Mouse (Mus musculus) kidney, postnatal 0 days (tissue): ENCODE data around the gene Med27. TPM values are rescaled to one million over a fixed set of nuclear protein-coding genes. Genes with fewer than 3 reads are reported as not detected.

Experiments used
- ATAC-seq: fragments of 200-750 bp; cut with Nextera tagmentation; replicated peaks from 2 replicates; pipeline ENCODE4 v1.8.0; 2017; ENCODE audit warnings: low read depth, moderate number of reproducible peaks, moderate TSS enrichment, moderate library complexity; ENCODE audit not compliant: low FRiP score
- DNase-seq: peaks from one replicate; pipeline ENCODE4 v3.0.0-alpha.2; 2016; ENCODE audit warnings: low spot score
- H3K27ac ChIP-seq: fragments of 300-500 bp; sonication (generic); 2 replicates; pipeline ENCODE4 v1.5.1; 2014; ENCODE audit warnings: mild to moderate bottlenecking
- H3K27me3 ChIP-seq: fragments of 300-500 bp; sonication (generic); 2 replicates; pipeline ENCODE4 v1.6.1; 2014; ENCODE audit warnings: low read length, mixed read lengths; ENCODE audit not compliant: insufficient read depth
- H3K36me3 ChIP-seq: fragments of 300-500 bp; sonication (generic); 2 replicates; pipeline ENCODE4 v1.6.1; 2014; ENCODE audit warnings: low read length, mixed read lengths; ENCODE audit not compliant: insufficient read depth
- H3K4me1 ChIP-seq: fragments of 300-500 bp; sonication (generic); replicated peaks from 2 replicates; pipeline ENCODE4 v1.6.1; 2014; ENCODE audit warnings: antibody characterized with exemption, low read length, mixed read lengths; ENCODE audit not compliant: insufficient read depth
- H3K4me2 ChIP-seq: fragments of 300-500 bp; sonication (generic); 2 replicates; pipeline ENCODE4 v1.6.1; 2014; ENCODE audit warnings: mild to moderate bottlenecking, low read length, moderate library complexity, mixed read lengths
- H3K4me3 ChIP-seq: fragments of 300-500 bp; sonication (generic); replicated peaks from 2 replicates; pipeline ENCODE4 v1.5.1; 2014; ENCODE audit warnings: low read depth, low read length
- H3K9ac ChIP-seq: fragments of 300-500 bp; sonication (generic); 2 replicates; pipeline ENCODE4 v1.6.1; 2014; ENCODE audit warnings: low read depth, low read length
- H3K9me3 ChIP-seq: fragments of 300-500 bp; sonication (generic); replicated peaks from 2 replicates; pipeline ENCODE4 v1.6.1; 2016; ENCODE audit warnings: low read length, inconsistent platforms, mixed read lengths
- CTCF ChIP-seq: IDR thresholded peaks from 2 replicates; pipeline ENCODE4 v1.5.1; 2016; ENCODE audit warnings: antibody characterized with exemption, low read depth, mild to moderate bottlenecking, moderate library complexity
- WGBS: fragments of 180-500 bp; shearing (Covaris S2); extraction: QIAGEN DNeasy Blood & Tissue Kit; methylation state at CpG from one replicate; pipeline ENCODE4 v1.1.7; 2014; 5-methylcytosine and 5-hydroxymethylcytosine counted together
- polyA plus RNA-seq: library from polyadenylated mRNA; unstranded; fragments of >200 nt; fragmentation: Nextera tagmentation; extraction: Ambion mirVana; gene quantifications from 2 replicates; pipeline ENCODE4 v1.2.1, GENCODE M21; 2015

The Med27 gene
- polyA plus RNA-seq, 1 experiment from 2014 or later, result 38.1 TPM

DNA sequence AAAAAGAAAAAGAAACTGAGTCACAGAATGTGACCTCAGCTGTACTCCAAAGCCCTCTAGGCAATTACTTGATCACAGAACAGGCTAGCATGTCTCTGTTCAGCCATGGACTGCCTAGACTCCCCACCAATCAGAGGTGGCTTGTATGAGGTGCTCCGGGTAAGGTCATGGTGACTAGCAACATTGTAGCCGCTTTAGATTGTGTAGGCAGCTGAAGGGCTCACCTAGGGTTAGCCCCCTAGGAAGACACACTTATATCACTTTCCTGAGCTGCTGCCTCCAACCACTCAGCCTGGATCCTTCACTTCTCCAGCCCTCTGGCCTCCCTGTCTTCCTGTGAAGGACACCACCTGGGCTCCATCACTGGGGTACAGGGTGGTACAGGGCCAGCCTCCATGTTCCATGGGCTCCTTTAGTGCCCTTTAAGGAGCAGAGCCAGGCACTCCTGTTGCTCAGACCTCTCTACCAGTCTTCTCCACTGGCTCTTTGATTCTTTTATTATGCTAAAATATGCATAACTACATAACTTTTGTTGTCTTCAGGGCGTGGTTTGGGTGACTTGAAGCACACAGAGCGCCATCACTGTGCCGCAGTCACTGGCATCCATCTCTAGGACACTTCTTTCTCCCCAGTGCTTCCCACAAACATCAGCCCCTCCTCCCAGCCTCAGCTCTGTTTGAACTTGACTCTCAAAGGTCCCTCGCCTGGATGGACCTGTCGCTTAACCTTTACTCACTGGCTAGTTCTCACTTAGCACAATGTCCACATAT is 205.4 kb downstream of the Med27 start:
- 76% methylated on average over 7 of the region's 7 CpGs for WGBS
- DNase-seq (no peak), ATAC-seq (no peak)
- H3K36me3 ChIP-seq, result no peaks in the 10 kb centered on the region
- H3K9me3 ChIP-seq, result no peaks in the 10 kb centered on the region
- 0 out of 2 replicates have a peak, but pooled peaks cover 4% of the 10 kb centered on the region for H3K27me3 ChIP-seq
- H3K4me1 ChIP-seq, result no peaks in the 10 kb centered on the region
- no peak overlapping the region for H3K27ac ChIP-seq
- TF ChIP-seq CTCF, result no peak
- H3K9ac ChIP-seq, result no peak overlapping the region
- no peak overlapping the region for H3K4me2 ChIP-seq
- no peak overlapping the region for H3K4me3 ChIP-seq

DNA sequence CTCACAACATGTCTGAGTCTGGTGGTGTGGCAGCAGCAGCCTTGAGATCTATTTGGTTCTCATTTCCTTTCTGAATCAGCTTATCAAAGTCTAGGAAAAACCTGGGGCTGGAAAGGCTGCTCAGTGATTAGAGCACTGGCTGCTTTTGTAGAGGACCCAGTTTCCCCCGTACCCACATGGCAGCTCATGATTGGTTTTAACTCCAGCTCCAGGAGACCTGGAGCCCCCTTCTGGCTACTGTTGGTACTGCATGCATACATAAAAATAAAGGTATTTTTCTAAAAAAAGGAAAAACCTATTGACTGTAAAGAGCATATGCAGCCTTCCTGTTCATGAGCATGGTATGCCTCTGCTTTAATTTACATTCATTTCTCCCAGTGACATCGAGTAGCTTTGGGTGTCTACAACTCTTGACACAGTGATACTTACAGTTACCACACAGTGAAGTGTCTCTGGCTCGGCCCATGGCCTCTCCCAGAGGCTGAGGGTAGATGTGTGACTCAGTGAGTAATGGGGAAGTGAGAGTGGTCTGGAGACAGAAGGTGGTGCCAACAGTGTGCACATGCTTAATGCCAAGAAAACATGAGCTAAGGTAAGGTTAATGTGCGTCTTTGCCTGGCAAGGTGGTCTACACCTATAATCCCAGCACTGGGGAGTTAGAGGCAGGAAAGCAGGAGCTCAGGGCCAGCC is 207.5 kb downstream of the Med27 start:
- 68% methylated on average over 4 of the region's 4 CpGs for WGBS
- H3K9me3 ChIP-seq, result no peaks in the 10 kb centered on the region
- H3K36me3 ChIP-seq, result no peaks in the 10 kb centered on the region
- DNase-seq (peak; percentile 62), ATAC-seq (no peak)
- H3K9ac ChIP-seq, result no peak overlapping the region
- H3K27me3 ChIP-seq, result 0 out of 2 replicates have a peak, but pooled peaks cover 4% of the 10 kb centered on the region
- peak; percentile 79 for TF ChIP-seq CTCF
- H3K4me3 ChIP-seq, result no peak overlapping the region
- no peak overlapping the region for H3K4me2 ChIP-seq
- H3K27ac ChIP-seq, result no peak overlapping the region
- no peaks in the 10 kb centered on the region for H3K4me1 ChIP-seq

DNA sequence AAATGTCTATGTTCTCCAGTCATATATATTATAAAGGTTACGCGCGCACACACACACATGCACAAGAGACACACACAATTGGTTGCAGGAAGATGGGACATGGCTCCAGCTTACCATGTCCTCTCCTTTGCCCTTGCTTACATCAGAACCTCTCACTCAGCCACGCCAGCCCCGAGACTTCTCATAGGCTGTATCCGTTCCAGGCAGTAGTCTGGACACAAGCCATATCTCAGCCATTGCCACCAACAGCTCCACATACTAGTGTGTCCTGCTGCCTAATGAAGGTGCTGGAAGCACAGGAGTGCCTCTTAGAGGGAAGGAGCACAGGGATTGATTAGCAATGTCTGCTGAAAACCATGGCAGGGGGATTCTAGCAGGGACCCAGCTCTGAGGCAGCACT is 211.9 kb downstream of the Med27 start:
- H3K4me1 ChIP-seq, result no peaks in the 10 kb centered on the region
- no peak for ATAC-seq

DNA sequence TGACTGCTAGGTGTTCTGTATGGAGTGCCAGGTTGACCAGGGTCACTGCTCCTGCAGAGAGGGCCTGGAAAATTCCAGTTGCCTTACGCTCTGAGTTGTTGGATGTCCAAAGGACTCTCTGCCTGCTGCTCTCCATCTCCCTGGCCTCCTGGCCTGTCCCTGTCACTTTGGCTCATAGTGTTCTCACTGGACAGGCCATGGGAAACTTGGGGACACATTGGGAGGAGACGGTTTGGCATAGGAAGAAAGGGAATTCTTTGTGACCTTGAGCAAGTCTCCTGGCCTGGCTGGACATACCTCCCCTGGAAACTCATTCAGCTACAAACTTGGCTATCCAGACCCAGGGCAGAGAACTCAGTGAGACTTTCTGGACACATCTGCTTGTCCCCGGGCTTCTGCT is 213.3 kb downstream of the Med27 start:
- no peaks in the 10 kb centered on the region for H3K27me3 ChIP-seq
- DNase-seq (no peak), ATAC-seq (no peak)
- H3K4me2 ChIP-seq, result no peak overlapping the region
- H3K4me3 ChIP-seq, result no peak overlapping the region
- no peaks in the 10 kb centered on the region for H3K9me3 ChIP-seq
- no peaks in the 10 kb centered on the region for H3K4me1 ChIP-seq
- H3K27ac ChIP-seq, result no peak overlapping the region
- TF ChIP-seq CTCF, result no peak
- no peak overlapping the region for H3K9ac ChIP-seq
- no peaks in the 10 kb centered on the region for H3K36me3 ChIP-seq
- WGBS, result 90% methylated on average over 3 of the region's 3 CpGs

More for the DNA sequence above, 211.9 kb downstream of the Med27 start:
- no peak for DNase-seq
- TF ChIP-seq CTCF, result no peak
- H3K27me3 ChIP-seq, result no peaks in the 10 kb centered on the region
- H3K9ac ChIP-seq, result no peak overlapping the region
- H3K9me3 ChIP-seq, result no peaks in the 10 kb centered on the region
- 85% methylated on average over 6 of the region's 6 CpGs for WGBS
- H3K36me3 ChIP-seq, result no peaks in the 10 kb centered on the region
- no peak overlapping the region for H3K4me2 ChIP-seq
- H3K4me3 ChIP-seq, result no peak overlapping the region
- H3K27ac ChIP-seq, result no peak overlapping the region

DNA sequence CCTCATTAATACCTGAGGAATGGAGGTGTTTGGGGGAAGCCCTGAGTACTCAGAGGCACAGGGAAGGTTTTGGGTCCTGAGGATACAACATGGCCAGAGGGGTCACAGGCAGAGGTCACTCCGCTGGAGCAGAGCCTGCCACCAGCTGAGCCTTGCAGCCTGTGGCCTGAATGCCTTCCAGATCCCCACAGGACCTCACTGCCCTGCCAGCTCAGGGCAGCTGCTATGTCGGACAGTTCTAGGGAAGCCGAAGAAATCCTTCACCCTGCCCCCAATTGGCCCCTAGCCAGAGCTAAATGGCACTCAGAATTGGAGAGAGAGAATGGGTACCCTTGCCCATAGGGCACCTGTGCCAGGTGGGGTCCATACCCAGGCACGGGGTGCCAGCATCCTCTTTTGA is 214.8 kb downstream of the Med27 start:
- ATAC-seq, result no peak
- H3K9ac ChIP-seq, result no peak overlapping the region
- TF ChIP-seq CTCF, result no peak
- 76% methylated on average over 4 of the region's 4 CpGs for WGBS
- no peak for DNase-seq
- no peaks in the 10 kb centered on the region for H3K4me1 ChIP-seq
- H3K36me3 ChIP-seq, result no peaks in the 10 kb centered on the region
- H3K4me2 ChIP-seq, result no peak overlapping the region
- H3K9me3 ChIP-seq, result no peaks in the 10 kb centered on the region
- no peak overlapping the region for H3K27ac ChIP-seq
- H3K4me3 ChIP-seq, result no peak overlapping the region
- no peaks in the 10 kb centered on the region for H3K27me3 ChIP-seq

DNA sequence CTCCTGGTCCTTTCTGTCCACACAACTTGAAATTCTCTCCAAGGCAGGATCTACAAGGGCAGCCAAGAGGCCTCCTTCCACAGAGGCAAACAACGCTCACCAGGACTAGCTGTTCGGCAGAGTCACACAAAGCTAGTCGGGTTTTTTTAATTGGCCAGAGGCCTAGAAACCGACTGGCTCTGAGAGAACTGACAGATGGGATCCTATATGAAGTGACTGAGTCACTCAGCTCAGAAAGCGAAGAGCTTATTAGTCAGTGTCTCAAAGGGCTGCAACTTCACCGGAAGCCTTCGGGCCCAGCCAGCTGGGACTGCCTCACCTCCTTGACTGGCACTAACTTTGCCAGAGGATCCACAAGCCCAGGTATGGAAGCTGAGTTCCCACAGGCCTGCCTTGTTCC is 217.4 kb downstream of the Med27 start:
- Histone ChIP-seq H3K4me1 (no peaks in the 10 kb centered on the region), H3K27me3 (no peaks in the 10 kb centered on the region), H3K36me3 (no peaks in the 10 kb centered on the region), H3K9ac (no peak overlapping the region), H3K9me3 (no peaks in the 10 kb centered on the region), H3K4me2 (no peak overlapping the region), H3K27ac (no peak overlapping the region), H3K4me3 (no peak overlapping the region)
- DNase-seq (no peak), ATAC-seq (no peak)
- TF ChIP-seq CTCF, result no peak
- 65% methylated on average over 7 of the region's 7 CpGs for WGBS
